Mouse (Mus musculus) myocyte (in vitro differentiated cells): Measurements from ENCODE around the gene Wwc1.

Experiments used
- E2F4 ChIP-seq: IDR thresholded peaks from one replicate; pipeline ENCODE4 v1.6.1; 2011; ENCODE audit warnings: mild to moderate bottlenecking, control low read depth, moderate library complexity; ENCODE audit not compliant: insufficient read depth
- MAX ChIP-seq: IDR thresholded peaks from one replicate; pipeline ENCODE4 v1.6.1; 2011; ENCODE audit warnings: low read depth, mild to moderate bottlenecking, control low read depth
- MYOD1 ChIP-seq, 3 experiments: IDR thresholded peaks; one replicate each; pipeline ENCODE4 v1.6.1; 2011; ENCODE audit warnings: control low read depth in 2 of 3, low read depth in 2 of 3, mild to moderate bottlenecking in 2 of 3, moderate library complexity in 1 of 3; ENCODE audit not compliant: insufficient read length in 2 of 3, control insufficient read depth in 1 of 3
- POLR2A ChIP-seq: IDR thresholded peaks from one replicate; pipeline ENCODE4 v1.6.1; 2011; ENCODE audit warnings: low read depth, mild to moderate bottlenecking, control low read depth, moderate library complexity; ENCODE audit not compliant: insufficient read length
- REST ChIP-seq: IDR thresholded peaks from one replicate; pipeline ENCODE4 v1.6.1; 2011; ENCODE audit warnings: mild to moderate bottlenecking, control low read depth, moderate library complexity; ENCODE audit not compliant: insufficient read depth, insufficient read length

DNA sequence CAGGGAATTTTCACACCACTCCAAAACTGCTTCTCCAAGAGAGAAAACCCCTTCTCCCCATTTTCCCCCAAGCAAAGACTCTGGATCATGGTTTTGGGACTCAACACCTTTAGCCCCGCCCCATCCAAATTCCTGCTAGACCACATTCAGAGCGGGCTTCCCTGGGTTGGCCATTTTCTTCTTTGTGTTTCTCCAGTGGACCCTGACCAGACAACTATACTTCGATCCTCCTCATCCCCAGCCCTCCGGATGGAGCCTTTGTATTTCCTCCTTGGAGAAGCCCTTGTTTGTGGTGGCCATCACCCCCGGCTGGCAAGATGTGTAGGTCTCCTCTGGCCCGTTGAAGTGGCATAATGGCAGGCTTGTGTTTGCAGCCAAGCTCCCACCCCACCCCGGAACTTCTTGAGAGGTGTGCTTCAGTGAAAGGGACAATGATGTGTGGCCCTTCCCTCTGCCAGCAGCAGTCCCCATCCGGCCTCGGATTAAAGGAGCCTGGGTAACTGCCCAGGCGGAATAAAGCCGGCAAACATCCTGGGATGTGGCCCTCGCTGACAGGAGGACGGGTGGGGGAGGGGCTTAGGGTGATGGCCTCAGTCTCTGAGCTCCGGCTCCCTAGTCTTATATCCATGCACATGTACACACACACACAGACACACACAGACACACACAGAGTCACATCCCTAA, 46.8 kb downstream of the Wwc1 start:
- TF ChIP-seq MAX (no peak), E2F4 (no peak), POLR2A (no peak), MYOD1 (IDR thresholded peaks at IDR 0.05; ENCODE audit: control insufficient read depth in 1 of 3, insufficient read length in 2 of 3, low read depth in 2 of 3) (no peak), REST (no peak)
